Mouse (Mus musculus): ENCODE measurements around the gene Dcpp1. TPM values are rescaled to one million over a fixed set of nuclear protein-coding genes. Genes with fewer than 3 reads are reported as not detected.
"Not testable (repeated sequence)": the region's sequence is repeated elsewhere in the genome, so short reads cannot be mapped to it uniquely, and the experiment has no call there.

Dcpp1 gene
- polyA plus RNA-seq, 1 experiment from 2014 or later: not detected

DNA sequence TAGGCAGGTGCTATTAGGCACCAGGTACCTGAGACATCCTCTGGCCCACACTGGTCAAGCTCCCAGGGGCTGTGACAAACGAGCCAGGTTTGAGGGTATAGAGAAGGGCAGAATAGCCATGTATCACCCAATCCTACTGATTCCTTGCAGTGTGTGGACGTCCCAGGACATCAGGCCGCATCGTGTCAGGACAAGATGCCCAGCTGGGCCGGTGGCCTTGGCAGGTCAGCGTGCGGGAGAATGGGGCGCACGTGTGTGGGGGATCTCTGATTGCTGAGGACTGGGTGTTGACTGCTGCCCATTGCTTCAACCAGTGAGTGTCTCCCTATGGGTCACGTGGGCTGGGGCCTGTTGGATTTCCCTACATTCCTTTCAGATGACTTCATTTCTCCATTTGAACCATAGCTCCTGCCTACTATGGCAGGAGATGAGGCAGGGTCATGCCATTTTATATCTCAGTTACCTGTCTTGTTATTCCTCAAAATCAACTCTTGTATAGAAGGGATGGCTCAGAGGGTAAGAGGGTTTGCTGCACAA is 26.4 kb upstream of the Dcpp1 start:
- no peak for TF ChIP-seq CTCF (IDR thresholded peaks at IDR 0.05)
- DNase-seq (ENCODE audit: low read depth, low spot score): no peak
- ChIA-PET POLR2A (interaction anchor here (1.8 kb wide), 1 partner anchor 18 kb away, joined by 4 read pairs; the partner anchor contains the start of gene Prss33), CTCF (interaction anchor here (0.9 to 2.1 kb wide), 8 partner anchors 10 to 108 kb away, joined by 3 to 11 read pairs (median 5); partner anchors contain the start of genes Elob, Prss33 and Prss41)
- in situ Hi-C loops (cut with MboI; ENCODE audit: low pct_unique_long_range_greater_than_20kb): no loop called here
- no peaks in the 10 kb centered on the region for H3K27me3 ChIP-seq
- ATAC-seq: no peak

DNA sequence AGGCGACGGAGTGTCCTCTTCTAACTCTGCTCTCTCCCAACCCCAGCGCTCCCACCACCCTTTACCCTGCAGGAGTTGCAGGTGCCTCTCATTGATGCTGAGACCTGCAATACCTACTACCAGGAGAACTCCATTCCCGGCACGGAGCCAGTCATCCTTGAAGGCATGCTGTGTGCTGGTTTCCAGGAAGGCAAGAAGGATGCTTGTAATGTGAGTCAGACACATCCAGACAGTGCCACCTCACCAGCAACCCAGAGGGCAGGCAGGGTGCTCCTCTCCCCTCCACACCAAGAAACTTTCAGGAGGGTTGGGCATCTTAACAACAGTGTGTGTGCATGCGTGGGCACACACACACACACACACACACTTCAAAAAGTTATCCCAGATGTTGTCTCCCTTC is 23.5 kb upstream of the Dcpp1 start:
- ChIA-PET POLR2A (interaction anchor here (1.4 kb wide), 1 partner anchor 54 kb away, joined by 3 read pairs; no protein-coding TSS in a partner anchor), CTCF (interaction anchor here (1.2 kb wide), 1 partner anchor 103 kb away, joined by 3 read pairs; no protein-coding TSS in a partner anchor)
- H3K27me3 ChIP-seq: no peaks in the 10 kb centered on the region
- in situ Hi-C loops (cut with MboI; ENCODE audit: low pct_unique_long_range_greater_than_20kb): no loop called here
- no peak for TF ChIP-seq CTCF (IDR thresholded peaks at IDR 0.05)
- DNase-seq (ENCODE audit: low read depth, low spot score) (peak; percentile 73), ATAC-seq (peak; percentile 81)

DNA sequence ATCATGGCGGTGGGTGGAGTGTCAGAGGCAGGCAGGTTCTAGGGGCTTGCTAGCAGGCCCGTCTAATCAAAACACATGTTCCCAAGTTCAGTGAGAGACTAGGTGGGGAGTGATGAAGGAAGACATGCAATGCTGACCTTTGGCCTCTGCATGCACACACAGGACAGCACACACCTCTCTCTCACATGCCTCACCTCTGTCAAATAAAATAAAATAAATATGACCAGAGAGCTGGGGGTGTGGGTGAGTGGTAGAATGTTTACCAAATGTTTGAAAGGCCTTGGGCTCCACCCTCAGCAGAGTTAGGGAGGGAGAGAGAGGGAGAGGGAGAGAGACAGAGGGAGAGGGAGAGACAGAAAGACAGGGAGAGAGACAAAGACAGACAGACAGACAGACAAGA is 22.8 kb upstream of the Dcpp1 start:
- in situ Hi-C loops (cut with MboI; ENCODE audit: low pct_unique_long_range_greater_than_20kb): no loop called here
- DNase-seq (ENCODE audit: low read depth, low spot score) (no peak), ATAC-seq (no peak)
- POLR2A ChIA-PET: no interaction called here
- no peaks in the 10 kb centered on the region for H3K27me3 ChIP-seq
- CTCF ChIA-PET: no interaction called here
- TF ChIP-seq CTCF (IDR thresholded peaks at IDR 0.05): no peak

DNA sequence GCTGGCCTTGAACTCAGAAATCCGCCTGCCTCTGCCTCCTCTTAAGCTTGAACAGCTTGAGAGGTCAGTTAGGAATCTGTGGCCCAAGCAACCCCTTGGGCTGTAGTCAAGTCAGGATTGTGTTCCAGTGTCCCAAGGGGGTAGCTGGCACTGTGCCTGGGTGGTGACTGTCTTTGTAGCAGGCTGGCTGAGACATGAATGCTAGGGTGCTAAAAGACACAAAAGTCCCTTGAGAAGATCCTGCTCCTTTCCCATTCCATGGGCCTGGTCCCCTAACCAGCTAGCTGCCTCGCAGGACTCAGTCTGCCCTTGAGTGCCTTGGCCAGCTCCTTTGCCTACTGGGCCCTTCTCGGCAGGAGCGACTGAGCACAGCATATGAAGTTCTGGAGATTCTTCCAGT is 17.8 kb upstream of the Dcpp1 start:
- ATAC-seq (no peak), DNase-seq (ENCODE audit: low read depth, low spot score) (no peak)
- no peak for TF ChIP-seq CTCF (IDR thresholded peaks at IDR 0.05)
- in situ Hi-C loops (cut with MboI; ENCODE audit: low pct_unique_long_range_greater_than_20kb): no loop called here
- CTCF ChIA-PET: no interaction called here
- no peaks in the 10 kb centered on the region for H3K27me3 ChIP-seq
- POLR2A ChIA-PET: no interaction called here

DNA sequence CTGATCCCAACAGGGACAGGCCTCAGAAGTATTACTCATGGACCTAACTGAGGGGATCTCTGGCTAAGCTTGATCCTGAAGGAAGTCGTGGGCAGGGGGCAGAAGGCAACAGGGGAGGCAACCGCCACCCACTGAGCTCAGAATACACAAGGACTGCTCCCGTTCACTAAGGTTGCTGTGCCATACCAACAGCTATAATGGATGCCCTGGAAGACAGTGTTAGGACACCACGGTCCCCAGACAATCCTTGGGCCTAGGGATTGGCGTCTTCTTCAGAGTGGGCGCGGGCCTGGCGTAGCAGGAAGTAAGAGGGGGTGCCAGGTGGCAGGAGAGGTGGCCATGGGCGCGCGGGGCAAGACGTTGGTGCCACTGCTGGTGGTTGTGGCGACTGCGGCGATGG is 12.9 kb upstream of the Dcpp1 start, which contains the start of gene Prss21:
TSS of gene Prss21 (plus strand) at position 301 of the 400 bp plus-strand sequence.
- ATAC-seq: no peak
- CTCF ChIA-PET: no interaction called here

DNA sequence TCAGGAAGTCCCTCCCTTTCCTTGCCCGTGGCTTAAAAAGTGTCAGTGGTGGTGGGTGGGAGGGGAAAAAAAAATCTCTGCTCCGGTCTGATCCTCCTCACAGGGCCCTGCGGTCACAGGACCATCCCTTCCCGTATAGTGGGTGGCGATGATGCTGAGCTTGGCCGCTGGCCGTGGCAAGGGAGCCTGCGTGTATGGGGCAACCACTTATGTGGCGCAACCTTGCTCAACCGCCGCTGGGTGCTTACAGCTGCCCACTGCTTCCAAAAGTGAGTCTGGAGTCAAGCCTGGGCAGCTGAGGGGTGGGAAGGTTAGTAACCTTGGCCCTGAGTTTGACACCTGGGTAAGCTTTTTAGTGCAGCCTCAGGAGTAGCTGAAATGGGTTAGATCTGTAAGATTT is 12.2 kb upstream of the Dcpp1 start:
- no peak for TF ChIP-seq CTCF (IDR thresholded peaks at IDR 0.05)
- DNase-seq (ENCODE audit: low read depth, low spot score): no peak
- ChIA-PET CTCF (no interaction called here), POLR2A (no interaction called here)
- no peaks in the 10 kb centered on the region for H3K27me3 ChIP-seq
- ATAC-seq: no peak
- in situ Hi-C loops (cut with MboI; ENCODE audit: low pct_unique_long_range_greater_than_20kb): no loop called here

More for the DNA sequence above, 12.9 kb upstream of the Dcpp1 start, which contains the start of gene Prss21:
- no peak for DNase-seq (ENCODE audit: low read depth, low spot score)
- H3K27me3 ChIP-seq: no peaks in the 10 kb centered on the region
- in situ Hi-C loops (cut with MboI; ENCODE audit: low pct_unique_long_range_greater_than_20kb): no loop called here
- POLR2A ChIA-PET: no interaction called here
- TF ChIP-seq CTCF (IDR thresholded peaks at IDR 0.05): no peak

DNA sequence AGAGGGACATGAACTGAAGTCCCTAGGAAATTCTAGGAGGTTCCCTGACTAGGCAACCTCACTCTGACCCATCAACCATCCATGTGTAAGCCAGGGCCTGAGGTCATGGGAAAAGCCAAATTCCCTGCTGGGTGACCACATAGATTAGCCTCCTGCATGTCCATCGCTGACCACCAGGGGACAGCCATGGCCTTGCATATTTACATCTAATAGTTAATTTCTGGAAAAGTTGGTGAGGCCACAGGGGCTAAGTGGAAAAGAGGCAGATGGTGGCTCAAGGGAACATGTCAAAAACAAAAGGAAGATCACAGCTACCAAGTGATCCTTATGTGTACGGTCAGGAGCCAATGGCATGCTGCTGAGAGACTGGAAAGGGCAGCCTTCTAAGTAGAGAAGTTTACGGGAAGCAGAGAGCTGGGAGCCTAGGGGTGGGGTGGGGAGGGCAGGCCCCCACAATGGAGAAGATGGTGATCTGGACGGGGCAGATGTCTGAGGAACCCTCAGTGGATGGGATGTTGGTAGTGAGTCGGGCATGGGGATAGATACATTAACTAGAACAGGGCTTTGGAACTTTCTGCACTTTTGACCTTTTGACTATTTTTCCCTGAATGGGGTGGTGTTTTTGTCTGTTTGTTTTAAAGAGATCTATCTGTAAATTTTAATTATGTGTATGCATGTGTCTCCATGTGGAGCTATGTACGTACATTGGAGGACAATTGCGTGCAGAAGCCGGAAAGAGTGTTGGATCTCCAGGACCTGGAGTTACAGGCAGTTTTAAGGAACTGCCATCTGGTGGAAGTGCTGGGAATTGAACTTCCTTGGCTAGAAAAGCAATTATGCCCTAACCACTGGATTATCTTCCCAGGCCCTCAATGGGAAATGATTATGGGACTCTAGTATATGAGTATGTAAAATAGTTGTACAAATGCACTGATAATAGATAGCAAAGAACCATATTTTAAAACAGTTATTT is 6.5 kb upstream of the Dcpp1 start:
- in situ Hi-C loops (cut with MboI; ENCODE audit: low pct_unique_long_range_greater_than_20kb): loop anchor here (5.0 kb wide), 1 partner anchor 88 kb away; no protein-coding TSS in a partner anchor
- ATAC-seq (peak; percentile 71), DNase-seq (ENCODE audit: low read depth, low spot score) (peak; percentile 51)
- POLR2A ChIA-PET: no interaction called here
- TF ChIP-seq CTCF (IDR thresholded peaks at IDR 0.05): peak; percentile 93
- CTCF ChIA-PET: interaction anchor here (0.6 to 1.5 kb wide), 7 partner anchors 18 to 85 kb away, joined by 3 to 7 read pairs (median 4); partner anchors contain the start of gene Elob
- H3K27me3 ChIP-seq: no peaks in the 10 kb centered on the region

DNA sequence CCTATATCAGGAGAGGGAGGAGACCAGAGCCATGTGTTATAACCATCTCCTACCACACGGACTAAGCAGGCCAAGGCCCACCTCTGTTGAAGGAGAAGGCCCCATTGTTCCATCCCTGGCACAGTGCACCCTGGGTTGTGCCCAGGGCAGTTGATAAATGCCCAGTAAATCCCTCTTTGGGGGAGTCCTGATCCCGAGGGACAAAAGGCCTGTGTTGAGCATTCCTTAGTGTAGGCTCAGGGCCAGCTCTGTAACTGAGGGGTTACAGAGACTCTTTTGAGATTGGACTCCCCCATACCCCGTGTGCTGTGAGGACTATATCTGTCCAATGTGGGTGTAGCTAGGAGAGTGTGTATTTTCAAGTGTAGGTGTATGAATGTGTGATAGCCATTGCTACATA is 3.9 kb upstream of the Dcpp1 start:
- ATAC-seq (no peak), DNase-seq (ENCODE audit: low read depth, low spot score) (no peak)
- ChIA-PET POLR2A (interaction anchor here (0.8 kb wide), 1 partner anchor 47 kb away, joined by 3 read pairs; the partner anchor contains the start of gene Elob), CTCF (interaction anchor here (1.2 to 2.9 kb wide), 2 partner anchors 33 to 84 kb away, joined by 4 to 10 read pairs; partner anchors contain the start of genes Prss32 and Prss41)
- in situ Hi-C loops (cut with MboI; ENCODE audit: low pct_unique_long_range_greater_than_20kb): no loop called here
- no peaks in the 10 kb centered on the region for H3K27me3 ChIP-seq
- TF ChIP-seq CTCF (IDR thresholded peaks at IDR 0.05): no peak

DNA sequence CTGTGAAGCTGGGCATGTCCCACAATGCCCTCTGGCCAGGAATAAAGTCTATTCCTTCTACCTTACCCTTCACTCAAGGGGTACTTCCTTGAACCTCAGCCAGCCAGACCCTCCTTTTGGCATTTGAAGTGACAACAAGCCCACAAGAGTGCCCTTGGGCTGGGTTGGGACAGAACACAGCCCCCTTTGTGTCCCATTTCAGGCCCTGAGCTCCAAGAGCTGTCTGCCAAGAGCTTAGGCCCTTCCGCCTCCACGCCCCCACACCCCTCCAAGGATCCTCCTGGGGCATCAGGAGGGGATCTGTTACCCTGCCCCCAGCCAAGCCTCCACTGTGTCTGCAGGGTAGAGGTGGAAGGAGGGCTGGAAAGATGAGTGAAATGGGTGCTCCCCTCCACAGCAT is 3.5 kb upstream of the Dcpp1 start:
- DNase-seq (ENCODE audit: low read depth, low spot score): no peak
- no peaks in the 10 kb centered on the region for H3K27me3 ChIP-seq
- ChIA-PET CTCF (interaction anchor here (1.2 to 2.9 kb wide), 2 partner anchors 33 to 83 kb away, joined by 4 to 10 read pairs; partner anchors contain the start of genes Prss32 and Prss41), POLR2A (interaction anchor here (0.8 kb wide), 1 partner anchor 48 kb away, joined by 3 read pairs; the partner anchor contains the start of gene Elob)
- in situ Hi-C loops (cut with MboI; ENCODE audit: low pct_unique_long_range_greater_than_20kb): no loop called here
- ATAC-seq: no peak
- TF ChIP-seq CTCF (IDR thresholded peaks at IDR 0.05): no peak

DNA sequence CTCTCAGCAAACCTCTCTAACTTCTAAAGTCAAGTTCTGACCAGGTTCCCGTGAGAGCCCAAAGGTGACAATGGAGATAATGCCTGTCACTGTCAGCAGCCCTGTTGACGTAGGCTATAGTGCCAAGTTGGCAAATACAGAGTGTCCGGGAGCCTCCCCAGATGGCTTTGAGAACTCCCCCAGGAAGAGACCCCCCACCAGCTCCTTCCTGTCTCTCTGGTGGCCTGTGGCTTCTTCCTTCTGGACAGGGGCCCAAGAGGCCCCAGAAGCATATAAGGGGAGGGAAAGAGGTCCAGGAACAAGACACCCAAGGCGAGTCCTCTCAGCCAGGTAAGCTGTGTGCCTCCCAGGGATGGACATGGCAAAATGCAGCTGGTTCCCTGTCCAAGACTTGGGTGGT is 36.5 kb downstream of the Dcpp1 start, which contains the start of gene Dcpp3:
TSS of gene Dcpp3 (plus strand) at position 301 of the 400 bp plus-strand sequence.
- CTCF ChIA-PET; in situ Hi-C loops (cut with MboI; ENCODE audit: low pct_unique_long_range_greater_than_20kb); DNase-seq (ENCODE audit: low read depth, low spot score); POLR2A ChIA-PET; ATAC-seq; H3K27me3 ChIP-seq: not testable (repeated sequence)
